Mouse (Mus musculus) ovary, postnatal 36 days (tissue): ENCODE measurements at regions not wholly inside any gene's neighbourhood (a gene's known extent, or its start where the extent isn't known, plus 50 kb on each side); places are given as distances from the start of the nearest gene placed in this dataset.

Experiments
- DNase-seq: peaks from one replicate; pipeline ENCODE4 v3.0.0; 2022; ENCODE audit warnings: low spot score, mixed read lengths

DNA sequence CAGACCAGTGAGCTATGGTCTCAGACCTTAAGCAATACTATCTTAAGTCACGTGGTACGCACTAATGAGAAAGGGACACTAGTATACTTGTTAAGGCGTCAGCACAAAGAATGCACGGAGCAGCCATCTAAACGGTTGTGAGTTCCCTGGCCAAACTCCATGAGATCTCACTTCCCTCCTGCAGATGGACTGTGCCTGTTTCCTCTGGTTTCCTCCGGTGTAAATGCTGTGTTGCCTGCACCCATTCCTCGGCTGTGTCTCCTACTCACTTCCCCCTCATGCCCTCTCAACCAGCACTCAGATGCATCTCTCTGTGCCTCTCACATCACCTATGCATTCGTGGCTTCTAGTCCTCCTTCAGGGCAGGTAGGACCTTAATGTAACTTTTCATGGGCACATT lies 291.9 kb upstream of the Cited2 start:
- DNase-seq = no peak

- DNase-seq = no peak
Measured at GRCm38 (mm10) chr10:17434098-17434497, 288.9 kb upstream of the Cited2 start.

DNA sequence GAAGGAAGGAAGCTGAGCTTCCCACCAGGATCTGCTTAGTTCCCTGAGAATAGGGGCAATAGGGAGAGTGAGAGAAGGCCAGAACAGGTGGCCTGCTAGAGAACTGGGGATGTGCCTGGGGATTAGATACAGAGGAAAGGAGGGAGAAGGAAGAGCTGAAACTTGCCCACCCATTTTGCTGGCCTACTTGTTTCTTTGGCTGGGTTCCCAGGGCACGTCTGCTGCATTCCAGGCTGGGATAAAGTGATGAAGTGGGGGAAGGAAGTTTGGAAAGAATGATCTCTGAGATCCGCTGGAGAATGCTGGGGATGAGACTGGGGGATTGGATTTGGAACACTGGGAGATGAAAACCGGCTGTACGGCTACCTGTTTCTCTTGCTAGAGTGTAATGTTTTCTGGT lies 272.8 kb upstream of the Cited2 start:
- no peak for DNase-seq

GRCm38 (mm10) chr10:17470880-17471279 lies 252.1 kb upstream of the Cited2 start:
- no peak for DNase-seq

GRCm38 (mm10) chr10:17472536-17472935 lies 250.5 kb upstream of the Cited2 start:
- DNase-seq = no peak

- DNase-seq = no peak
Measured at GRCm38 (mm10) chr10:17475976-17476375, 247.0 kb upstream of the Cited2 start.

- DNase-seq = peak; percentile 19
Measured at GRCm38 (mm10) chr10:17476720-17477119, 246.3 kb upstream of the Cited2 start.

DNA sequence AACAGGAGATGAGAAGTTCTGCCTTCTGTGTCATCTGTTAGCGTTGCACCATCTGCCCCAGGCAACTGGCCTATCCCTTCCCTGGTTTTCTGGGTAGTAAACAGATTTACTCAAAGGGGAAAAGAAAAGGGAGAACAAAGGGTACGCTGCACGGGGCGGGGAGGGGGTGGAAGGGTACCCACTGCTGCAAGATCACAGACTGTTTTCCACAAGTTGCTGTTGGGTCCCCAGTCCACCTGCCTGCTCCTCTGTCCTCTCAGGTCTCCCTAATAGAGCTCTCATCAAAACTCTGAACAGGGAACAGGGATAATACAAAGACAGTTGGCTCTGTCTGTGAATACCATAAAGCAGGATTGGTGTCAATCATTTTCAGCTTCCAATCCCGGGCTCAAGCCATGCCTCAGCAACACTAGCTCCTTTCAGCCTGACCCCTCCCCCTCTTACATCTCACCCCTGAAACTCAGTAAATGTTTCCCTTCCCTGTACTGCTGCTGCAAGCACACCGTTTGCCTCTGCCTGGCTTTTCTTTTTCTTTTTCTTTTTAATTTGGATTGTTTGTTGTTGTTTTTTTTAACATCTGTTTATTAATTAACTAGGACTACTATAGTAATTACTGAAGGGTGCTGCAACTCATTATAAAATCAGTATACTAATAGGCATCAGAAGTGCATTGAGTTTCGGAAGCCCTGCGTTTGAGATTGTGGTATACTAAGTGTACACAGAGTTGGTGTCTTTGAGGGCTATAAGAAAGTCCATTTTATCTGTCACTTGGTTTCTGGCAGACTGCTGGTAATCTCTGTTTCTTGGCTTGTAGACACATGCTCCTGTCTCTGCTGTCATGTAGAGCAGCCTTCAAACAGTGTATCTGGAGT lies 244.0 kb upstream of the Cited2 start:
- no peak for DNase-seq

GRCm38 (mm10) chr10:17482751-17483150 lies 240.3 kb upstream of the Cited2 start:
- no peak for DNase-seq

- DNase-seq = no peak
Measured at GRCm38 (mm10) chr10:17485049-17485449, 238.0 kb upstream of the Cited2 start.

DNA sequence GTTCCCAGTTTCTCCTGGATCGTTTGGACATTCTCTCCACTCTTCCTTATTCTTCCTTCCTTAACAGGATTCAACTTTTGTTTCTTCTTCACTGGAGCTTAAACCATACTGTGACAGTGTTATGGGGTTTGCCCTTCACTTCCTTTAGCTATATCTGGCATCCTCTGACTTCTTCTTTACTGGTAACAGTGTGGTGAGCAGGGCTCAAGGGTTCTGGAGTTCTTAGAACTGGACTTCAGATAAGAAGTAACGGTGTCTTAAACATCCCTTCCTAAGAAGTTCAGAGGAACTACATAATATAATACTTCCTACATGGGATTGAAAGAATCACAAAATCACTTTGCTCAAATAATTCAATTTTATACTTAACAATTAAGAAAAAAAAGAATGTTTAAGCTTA lies 237.5 kb upstream of the Cited2 start:
- no peak for DNase-seq

DNA sequence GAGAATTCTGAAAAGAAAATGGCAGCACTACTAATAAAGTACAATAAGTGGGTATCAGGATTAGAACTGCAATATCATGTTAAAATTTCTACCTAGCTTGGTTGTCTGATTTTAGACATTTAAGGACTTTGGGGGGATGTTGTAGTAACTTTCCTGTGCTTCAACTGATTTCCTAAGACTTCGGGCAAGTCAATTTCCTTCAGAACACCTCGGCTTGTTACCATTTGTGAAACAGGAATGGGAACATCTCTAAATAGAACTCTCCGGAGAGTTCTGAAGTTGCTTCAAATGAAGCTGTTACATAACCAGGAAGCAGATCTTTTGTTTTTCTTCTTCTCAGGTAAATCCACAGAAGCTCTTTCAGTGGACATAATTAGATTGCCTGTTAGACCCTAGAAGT lies 237.0 kb upstream of the Cited2 start:
- no peak for DNase-seq

GRCm38 (mm10) chr10:17487460-17487859 lies 235.6 kb upstream of the Cited2 start:
- no peak for DNase-seq

DNA sequence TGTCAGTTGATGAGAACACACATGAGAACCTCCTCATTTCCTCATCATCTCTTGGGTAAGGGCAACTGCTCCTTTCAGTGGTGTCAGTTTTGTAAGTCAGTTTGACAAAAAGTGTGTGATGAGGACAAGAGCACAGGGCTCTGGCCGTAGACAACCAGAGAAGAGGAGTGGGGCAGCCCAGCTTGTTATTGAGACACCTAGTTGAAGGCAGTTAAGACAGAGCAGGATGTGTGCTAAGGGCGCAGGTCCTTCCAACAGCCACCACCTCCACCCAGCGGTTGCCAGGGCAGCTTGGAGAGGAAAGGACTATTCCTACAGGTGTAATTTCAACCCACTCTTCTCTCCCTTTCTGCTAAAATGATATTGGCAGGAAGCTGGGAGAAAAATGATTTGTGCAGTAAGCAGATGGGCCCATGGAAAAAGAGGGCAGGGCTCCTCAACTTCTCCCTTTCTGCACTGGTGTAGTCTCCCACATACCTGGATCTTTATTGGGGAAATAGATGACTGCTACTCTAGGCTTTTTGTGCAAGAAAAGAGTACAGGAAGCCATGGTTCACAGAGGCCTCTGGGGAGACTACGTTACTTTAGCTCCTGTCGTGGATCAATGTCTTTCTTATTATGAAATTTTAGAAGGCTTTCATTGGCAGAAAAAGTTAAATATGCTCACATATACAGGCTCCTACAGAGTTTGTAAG lies 231.3 kb upstream of the Cited2 start:
- no peak for DNase-seq

DNA sequence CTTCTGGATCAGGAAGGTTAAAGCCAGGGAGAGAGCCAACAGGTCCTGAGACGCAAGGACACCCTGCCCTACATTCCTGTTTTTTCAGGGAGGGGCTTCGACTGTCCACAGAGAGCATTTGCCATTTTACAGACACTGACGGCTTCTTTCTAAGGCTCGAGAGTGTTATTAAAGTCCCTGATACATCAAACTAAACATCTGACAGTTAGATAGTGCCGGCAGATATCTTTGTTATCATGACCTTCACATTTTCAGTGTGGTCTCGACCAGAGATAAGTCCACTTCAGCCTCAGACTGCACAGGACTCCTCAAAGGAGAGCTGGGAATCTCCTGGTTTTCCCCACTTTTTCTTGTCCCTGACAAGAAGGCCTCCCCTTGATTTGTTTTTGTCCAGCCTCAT lies 229.9 kb upstream of the Cited2 start:
- no peak for DNase-seq

DNA sequence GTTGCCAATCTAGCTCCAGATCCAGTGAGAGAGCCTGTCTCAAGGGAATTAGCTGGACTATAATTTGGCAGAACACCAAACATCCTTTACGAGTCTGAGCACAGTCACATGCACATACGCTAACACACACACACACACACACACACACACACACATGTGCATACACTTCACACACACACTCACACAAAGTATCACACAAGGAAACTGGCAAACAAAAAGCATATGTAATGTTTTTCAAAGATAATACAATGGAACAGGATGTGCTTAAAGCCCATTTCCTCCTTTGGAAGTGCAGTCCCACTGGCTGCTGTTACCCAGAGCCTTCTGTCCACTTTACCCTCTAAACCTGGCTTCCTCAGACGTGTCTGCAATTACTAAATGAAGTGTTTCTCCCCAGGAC lies 226.2 kb upstream of the Cited2 start:
- no peak for DNase-seq

- DNase-seq = no peak
Measured at GRCm38 (mm10) chr10:17510626-17511193, 212.3 kb upstream of the Cited2 start.

DNA sequence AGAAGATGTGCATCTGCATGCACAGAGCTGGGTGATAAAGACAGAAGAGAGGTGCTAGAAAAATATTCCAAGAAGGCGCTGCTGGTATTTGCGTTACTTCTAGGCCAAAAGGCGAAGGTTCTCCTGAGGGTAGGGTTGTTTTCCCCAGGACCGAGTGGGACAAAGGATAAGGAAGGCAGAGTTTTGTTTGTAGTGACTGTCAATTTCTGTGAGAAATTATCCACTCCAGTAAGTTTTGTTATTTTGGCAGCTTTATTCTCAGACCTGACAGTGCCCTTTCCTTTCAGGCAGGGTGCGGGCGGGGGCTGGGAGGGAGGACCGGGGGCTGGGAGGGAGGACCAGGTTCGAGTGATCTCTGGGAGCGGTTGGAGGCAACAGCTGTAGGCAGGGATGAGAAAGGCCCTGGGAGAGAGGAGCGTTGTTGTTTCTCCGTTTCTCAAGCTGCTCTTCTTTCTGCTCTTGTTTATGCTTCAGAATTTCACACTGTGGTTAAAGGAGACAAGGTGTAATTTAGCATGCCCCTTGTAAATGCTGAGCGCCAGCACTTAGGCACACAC lies 211.2 kb upstream of the Cited2 start:
- no peak for DNase-seq

GRCm38 (mm10) chr10:17512487-17512886 lies 210.5 kb upstream of the Cited2 start:
- no peak for DNase-seq

GRCm38 (mm10) chr10:17513756-17514155 lies 209.3 kb upstream of the Cited2 start:
- no peak for DNase-seq

DNA sequence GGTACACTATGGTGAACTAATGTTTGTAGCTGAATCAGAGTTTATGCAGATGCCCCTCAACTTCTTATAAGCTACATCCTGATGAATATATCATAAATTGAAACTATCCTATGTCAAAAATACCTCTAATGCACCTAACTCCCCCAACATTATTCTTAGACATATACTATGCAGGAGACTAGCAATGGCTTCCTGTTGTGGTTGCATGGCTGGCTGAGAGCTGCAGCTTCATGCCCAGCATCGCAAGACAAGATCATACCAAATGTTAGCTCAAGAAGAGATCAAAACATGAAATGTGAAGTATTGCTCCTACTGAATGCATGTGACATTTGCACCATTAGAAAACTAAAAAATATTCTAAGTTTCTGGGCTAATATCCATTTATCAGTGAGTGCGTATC lies 206.9 kb upstream of the Cited2 start:
- DNase-seq = no peak

GRCm38 (mm10) chr10:17518423-17519175 lies 204.4 kb upstream of the Cited2 start:
- no peak for DNase-seq
